Mouse (Mus musculus): ENCODE data around the gene Mpped1. TPM values are rescaled to one million over a fixed set of nuclear protein-coding genes. Genes with fewer than 3 reads are reported as not detected.

Mpped1 gene
- polyA plus RNA-seq, 1 experiment from 2014 or later, result 400 TPM

- WGBS, result 60% methylated on average over 9 of the region's 9 CpGs
- Histone ChIP-seq H3K27ac (ENCODE audit: low read length) (peak overlapping the region; percentile 81), H3K9me3 (ENCODE audit: control insufficient read depth, low read length) (no peaks in the 10 kb centered on the region), H3K27me3 (replicated peaks; ENCODE audit: control insufficient read depth, insufficient read depth, low read length) (no peaks in the 10 kb centered on the region), H3K4me3 (replicated peaks; ENCODE audit: low read length) (no peak overlapping the region), H3K36me3 (ENCODE audit: control insufficient read depth, insufficient read depth) (no peaks in the 10 kb centered on the region), H3K4me1 (replicated peaks; ENCODE audit: control insufficient read depth, insufficient read depth, low read length) (peaks cover 11% of the 10 kb centered on the region), H3K4me2 (ENCODE audit: low read length) (no peak overlapping the region), H3K9ac (replicated peaks; ENCODE audit: low read depth, low read length) (no peak overlapping the region)
- ATAC-seq, result peak; percentile 77
Observed at GRCm38 (mm10) chr15:83884291-83884690, 105.0 kb downstream of the Mpped1 start.

GRCm38 (mm10) chr15:83892871-83893270, 113.6 kb downstream of the Mpped1 start:
- Histone ChIP-seq H3K27ac (ENCODE audit: low read length) (no peak overlapping the region), H3K4me2 (ENCODE audit: low read length) (no peak overlapping the region), H3K4me3 (replicated peaks; ENCODE audit: low read length) (no peak overlapping the region), H3K4me1 (replicated peaks; ENCODE audit: control insufficient read depth, insufficient read depth, low read length) (peaks cover 11% of the 10 kb centered on the region), H3K27me3 (replicated peaks; ENCODE audit: control insufficient read depth, insufficient read depth, low read length) (no peaks in the 10 kb centered on the region), H3K9me3 (ENCODE audit: control insufficient read depth, low read length) (no peaks in the 10 kb centered on the region), H3K9ac (replicated peaks; ENCODE audit: low read depth, low read length) (no peak overlapping the region), H3K36me3 (ENCODE audit: control insufficient read depth, insufficient read depth) (no peaks in the 10 kb centered on the region)
- no peak for ATAC-seq
- WGBS, result 75% methylated on average over 15 of the region's 15 CpGs

DNA sequence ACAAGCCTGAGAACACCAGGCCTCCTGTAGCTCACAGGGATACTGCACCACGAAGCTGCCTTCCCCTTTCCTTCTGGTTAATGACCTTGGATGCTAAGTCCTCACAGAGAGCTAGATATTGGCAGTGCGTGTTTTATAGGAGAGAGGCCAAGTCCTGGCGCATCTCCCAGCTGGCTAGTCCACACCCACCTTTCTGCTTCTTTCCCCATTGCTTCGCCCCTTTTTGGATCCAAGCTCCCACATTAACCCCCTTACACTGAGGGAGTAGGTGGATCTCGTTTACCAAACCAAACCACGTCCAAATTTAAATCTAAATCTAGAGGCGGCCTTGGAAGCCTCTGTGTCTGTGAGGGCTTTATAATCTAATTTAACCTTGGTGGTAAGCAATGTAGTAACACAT, 115.0 kb downstream of the Mpped1 start:
- Histone ChIP-seq H3K4me1 (replicated peaks; ENCODE audit: control insufficient read depth, insufficient read depth, low read length) (peaks cover 11% of the 10 kb centered on the region), H3K27me3 (replicated peaks; ENCODE audit: control insufficient read depth, insufficient read depth, low read length) (no peaks in the 10 kb centered on the region), H3K4me2 (ENCODE audit: low read length) (no peak overlapping the region), H3K4me3 (replicated peaks; ENCODE audit: low read length) (no peak overlapping the region), H3K9me3 (ENCODE audit: control insufficient read depth, low read length) (no peaks in the 10 kb centered on the region), H3K9ac (replicated peaks; ENCODE audit: low read depth, low read length) (no peak overlapping the region), H3K36me3 (ENCODE audit: control insufficient read depth, insufficient read depth) (no peaks in the 10 kb centered on the region), H3K27ac (ENCODE audit: low read length) (no peak overlapping the region)
- ATAC-seq, result no peak
- 55% methylated on average over 7 of the region's 7 CpGs for WGBS

GRCm38 (mm10) chr15:83896011-83896410, 116.7 kb downstream of the Mpped1 start:
- 20% methylated on average over 9 of the region's 9 CpGs for WGBS
- no peak overlapping the region for H3K9ac ChIP-seq (replicated peaks; ENCODE audit: low read depth, low read length)
- H3K9me3 ChIP-seq (ENCODE audit: control insufficient read depth, low read length), result no peaks in the 10 kb centered on the region
- no peak overlapping the region for H3K4me2 ChIP-seq (ENCODE audit: low read length)
- no peaks in the 10 kb centered on the region for H3K27me3 ChIP-seq (replicated peaks; ENCODE audit: control insufficient read depth, insufficient read depth, low read length)
- H3K4me3 ChIP-seq (replicated peaks; ENCODE audit: low read length), result no peak overlapping the region
- peaks cover 13% of the 10 kb centered on the region for H3K4me1 ChIP-seq (replicated peaks; ENCODE audit: control insufficient read depth, insufficient read depth, low read length)
- no peaks in the 10 kb centered on the region for H3K36me3 ChIP-seq (ENCODE audit: control insufficient read depth, insufficient read depth)
- H3K27ac ChIP-seq (ENCODE audit: low read length), result peak overlapping the region; percentile 40
- ATAC-seq, result no peak

DNA sequence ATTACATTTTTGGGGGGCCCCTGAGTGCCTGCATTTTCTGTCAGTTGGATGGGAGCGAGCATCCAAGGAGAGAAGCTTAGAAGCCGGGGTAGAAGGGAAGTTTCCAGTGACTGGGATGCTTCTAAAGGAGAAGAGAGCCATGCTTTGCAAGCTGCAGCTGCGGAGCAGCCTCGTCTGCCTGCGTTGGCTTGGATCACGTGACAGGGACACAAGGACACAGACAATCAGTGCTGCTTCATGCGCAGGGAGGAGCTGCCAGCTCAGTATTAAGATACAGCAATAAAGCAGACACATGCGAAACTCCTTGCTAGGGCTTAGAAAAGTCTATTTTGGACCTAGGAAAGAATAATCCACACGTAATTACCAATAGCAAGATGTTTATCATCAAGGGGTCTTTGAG, 118.0 kb downstream of the Mpped1 start:
- H3K36me3 ChIP-seq (ENCODE audit: control insufficient read depth, insufficient read depth), result no peaks in the 10 kb centered on the region
- H3K9ac ChIP-seq (replicated peaks; ENCODE audit: low read depth, low read length), result no peak overlapping the region; the same call in 1 of the 2 replicates
- no peak overlapping the region for H3K4me2 ChIP-seq (ENCODE audit: low read length)
- peak overlapping the region; percentile 72 for H3K27ac ChIP-seq (ENCODE audit: low read length)
- H3K4me3 ChIP-seq (replicated peaks; ENCODE audit: low read length), result no peak overlapping the region
- H3K27me3 ChIP-seq (replicated peaks; ENCODE audit: control insufficient read depth, insufficient read depth, low read length), result no peaks in the 10 kb centered on the region
- WGBS, result 33% methylated on average over 9 of the region's 9 CpGs
- H3K4me1 ChIP-seq (replicated peaks; ENCODE audit: control insufficient read depth, insufficient read depth, low read length), result peaks cover 21% of the 10 kb centered on the region
- peak; percentile 90 for ATAC-seq
- H3K9me3 ChIP-seq (ENCODE audit: control insufficient read depth, low read length), result no peaks in the 10 kb centered on the region

- Histone ChIP-seq H3K36me3 (ENCODE audit: control insufficient read depth, insufficient read depth) (no peaks in the 10 kb centered on the region), H3K27me3 (replicated peaks; ENCODE audit: control insufficient read depth, insufficient read depth, low read length) (no peaks in the 10 kb centered on the region), H3K9me3 (ENCODE audit: control insufficient read depth, low read length) (no peaks in the 10 kb centered on the region), H3K9ac (replicated peaks; ENCODE audit: low read depth, low read length) (no peak overlapping the region), H3K4me2 (ENCODE audit: low read length) (no peak overlapping the region), H3K27ac (ENCODE audit: low read length) (peak overlapping the region; percentile 68), H3K4me3 (replicated peaks; ENCODE audit: low read length) (no peak overlapping the region), H3K4me1 (replicated peaks; ENCODE audit: control insufficient read depth, insufficient read depth, low read length) (peaks cover 27% of the 10 kb centered on the region)
- WGBS, result 44% methylated on average over 13 of the region's 13 CpGs
- ATAC-seq, result peak; percentile 62
Observed at GRCm38 (mm10) chr15:83906472-83906871, 127.2 kb downstream of the Mpped1 start.

Other genes starting within 250 kb of the Mpped1 start
- 10.1 and 10.6 TPM in 2 replicates for gene Tspo, start 215.9 kb upstream of the Mpped1 start, polyA plus RNA-seq (2015; fragmentation: Nextera tagmentation; extraction: Ambion mirVana)
- gene Mcat, start 215.7 kb upstream of the Mpped1 start, polyA plus RNA-seq (2015; fragmentation: Nextera tagmentation; extraction: Ambion mirVana), result 34.3 and 34.7 TPM in 2 replicates
- gene Ttll12, start 184.3 kb upstream of the Mpped1 start, polyA plus RNA-seq (2015; fragmentation: Nextera tagmentation; extraction: Ambion mirVana), result 47.6 and 49.6 TPM in 2 replicates
- 21.9 and 23.6 TPM in 2 replicates for gene Scube1, start 54.4 kb upstream of the Mpped1 start, polyA plus RNA-seq (2015; fragmentation: Nextera tagmentation; extraction: Ambion mirVana)